Mouse (Mus musculus) lung, postnatal 36 days (tissue): ENCODE measurements around the gene Acp5.

Experiments
- DNase-seq: peaks from one replicate; pipeline ENCODE4 v3.0.0; 2022; ENCODE audit warnings: mixed read lengths

The Acp5 gene

DNA sequence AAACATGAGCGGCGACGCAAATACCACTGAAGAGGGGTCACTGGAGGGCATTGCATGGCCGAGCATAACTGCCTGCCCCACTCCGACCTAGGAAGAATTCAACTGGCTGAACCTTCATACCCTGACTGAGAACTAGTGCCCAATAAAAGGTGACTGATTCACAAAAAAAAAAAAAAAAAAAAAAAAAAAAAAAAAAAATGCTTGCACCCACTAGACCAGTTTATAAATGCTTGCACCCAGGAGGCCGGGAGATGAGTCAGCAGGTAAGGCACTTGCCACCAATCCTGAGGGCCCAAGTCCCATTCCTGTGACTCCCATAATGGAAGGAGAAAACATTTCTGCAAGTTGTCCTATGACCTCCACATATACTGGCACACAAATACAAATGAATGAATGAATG lies 42.8 kb downstream of the Acp5 start:
- DNase-seq: no peak

DNA sequence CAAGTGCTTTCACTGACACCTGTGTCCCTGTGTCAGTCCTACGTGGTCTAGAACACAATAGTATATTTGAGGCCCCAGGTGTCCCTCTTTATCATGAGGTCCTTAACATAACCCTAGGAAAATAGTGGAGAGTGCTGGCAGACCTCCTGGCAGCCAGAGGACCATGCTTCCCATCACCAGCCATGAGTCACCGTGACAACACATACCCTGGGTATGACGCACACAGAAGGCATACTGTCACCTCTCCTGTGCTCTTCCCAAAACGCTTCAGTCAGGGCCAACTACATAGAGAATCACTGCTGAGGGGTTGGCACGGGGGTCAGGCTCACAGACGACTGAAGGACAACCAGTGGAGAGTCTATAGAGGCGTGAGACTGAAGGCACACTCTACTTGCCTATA lies 45.5 kb downstream of the Acp5 start:
- DNase-seq: no peak

GRCm38 (mm10) chr9:22089281-22089680 lies 46.2 kb downstream of the Acp5 start:
- DNase-seq: no peak

DNA sequence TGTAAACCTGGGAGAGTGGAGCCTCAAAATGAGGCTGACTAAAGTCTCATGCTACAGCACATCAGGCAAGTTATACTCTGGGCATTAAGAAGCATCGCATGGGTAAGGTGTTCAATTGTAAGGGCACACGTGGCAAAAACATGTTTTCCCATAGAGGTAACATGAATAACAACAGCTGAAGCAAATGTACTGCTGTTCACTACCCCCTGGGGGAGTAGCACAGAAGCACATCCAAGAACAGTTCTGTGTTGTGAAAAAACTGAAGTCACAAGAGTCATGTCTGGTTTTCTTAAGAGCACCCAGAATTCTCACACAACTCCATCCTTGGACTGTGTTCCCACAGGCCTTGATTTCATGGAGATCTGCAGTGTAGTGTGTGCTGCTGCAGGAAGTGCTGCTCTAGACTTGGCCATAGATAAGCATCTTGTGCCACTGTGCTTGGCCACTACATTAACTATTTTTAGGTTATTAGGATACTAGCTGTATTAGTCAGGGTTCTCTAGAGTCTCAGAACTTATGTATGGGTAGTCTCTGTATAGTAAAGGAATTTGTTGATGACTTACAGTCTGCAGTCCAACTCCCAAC lies 48.4 kb downstream of the Acp5 start:
- DNase-seq: no peak

DNA sequence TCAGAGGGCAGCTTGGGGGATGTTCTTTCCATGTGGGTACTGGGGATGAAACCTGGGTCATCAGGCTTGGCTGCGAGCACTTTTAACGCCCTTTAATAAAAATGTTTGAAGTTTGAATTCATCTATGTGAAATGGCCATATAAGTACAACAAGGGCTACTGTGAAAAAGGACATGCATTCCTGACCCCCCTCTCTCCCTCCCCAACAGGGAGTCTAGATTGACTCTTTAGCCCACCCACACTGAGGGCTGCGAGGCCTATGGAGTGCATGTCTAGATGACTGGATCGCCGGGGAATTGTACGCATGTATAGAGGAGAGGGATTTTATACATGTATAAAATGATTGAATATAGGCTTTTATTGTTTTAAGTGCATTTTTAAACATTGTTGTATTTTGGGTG lies 49.5 kb downstream of the Acp5 start:
- no peak for DNase-seq

DNA sequence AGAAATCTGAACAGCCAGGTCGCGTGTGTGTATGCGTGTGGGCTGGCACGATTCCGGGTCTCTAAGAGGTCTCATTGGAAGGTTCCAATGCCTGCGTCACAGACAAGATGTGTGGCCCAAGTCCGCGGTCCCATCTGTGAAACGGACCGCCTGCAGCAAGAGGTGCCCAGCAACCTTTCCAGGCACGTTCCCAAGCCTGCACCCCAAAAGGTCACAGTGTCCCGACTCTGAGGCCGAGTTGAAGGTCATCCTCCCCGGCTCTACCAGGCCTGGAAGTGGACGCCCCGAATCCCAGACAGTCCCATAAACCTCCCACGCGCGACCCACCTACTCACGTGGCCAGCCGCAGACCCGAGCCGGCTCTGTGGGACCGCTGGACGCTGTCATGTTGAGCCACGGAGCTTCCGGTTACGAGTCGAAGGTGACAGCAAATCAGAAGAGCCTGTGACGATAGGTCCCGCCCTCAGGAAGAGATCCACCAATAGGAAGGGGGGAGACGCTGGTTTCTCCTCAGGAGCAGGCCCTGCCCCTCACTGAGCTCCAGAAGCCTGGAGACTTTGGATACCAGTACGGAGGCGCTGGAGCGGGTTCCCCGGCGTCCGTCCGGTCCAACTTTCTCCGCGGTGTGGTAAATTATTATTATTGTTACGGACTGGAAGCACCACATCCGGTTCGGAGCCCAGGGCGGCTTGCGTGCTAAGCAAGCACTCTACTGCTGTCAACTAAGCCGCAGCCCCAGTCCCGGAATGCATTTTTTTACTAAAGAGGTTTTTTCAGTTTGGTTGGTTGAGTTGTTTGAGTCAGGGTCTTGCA lies 50.3 kb downstream of the Acp5 start, which contains the start of gene Ecsit:
Gene Ecsit (minus strand): TSS at position 417 of the 813 bp plus-strand sequence.
- DNase-seq: peak; percentile 98

- no peak for DNase-seq
Measured at GRCm38 (mm10) chr9:22084667-22085021, 50.9 kb downstream of the Acp5 start.
